Mouse (Mus musculus) lung, adult 2 months (tissue): Measurements from ENCODE around the gene Cpxm1. TPM values are rescaled to one million over a fixed set of nuclear protein-coding genes. Genes with fewer than 3 reads are reported as not detected.
A peak's percentile ranks its signal among the peaks of the same experiment; 100 is the strongest.

ENCODE experiments used
- DNase-seq: peaks from one replicate; pipeline ENCODE4 v3.0.0; 2022
- H3K4me1 ChIP-seq: fragments of 200-500 bp; 2 replicates; pipeline ENCODE4 v1.6.1; 2011; ENCODE audit warnings: low read length; ENCODE audit not compliant: control insufficient read depth, insufficient read depth
- H3K4me3 ChIP-seq: fragments of 200-500 bp; replicated peaks from 2 replicates; pipeline ENCODE3; 2011; ENCODE audit warnings: low read depth, mild to moderate bottlenecking, control low read depth, low read length; ENCODE audit errors: extremely low read depth
- CTCF ChIP-seq: fragments of 200-500 bp; IDR thresholded peaks from 2 replicates; pipeline ENCODE4 v1.5.1; 2011; ENCODE audit warnings: mild to moderate bottlenecking, low read length, control low read depth; ENCODE audit not compliant: insufficient read depth
- POLR2A ChIP-seq: fragments of 200-500 bp; IDR thresholded peaks from 2 replicates; pipeline ENCODE4 v1.6.1; 2011; ENCODE audit warnings: low read depth, mild to moderate bottlenecking, control low read depth, low read length, borderline replicate concordance; ENCODE audit errors: extremely low read depth
- WGBS: fragments of 180-500 bp; shearing (Covaris S2); methylation state at CpG from one replicate; pipeline ENCODE4 v1.1.7; 2018; 5-methylcytosine and 5-hydroxymethylcytosine counted together
- polyA plus RNA-seq: library from polyadenylated mRNA; depleted of rRNA; stranded (reverse); fragments of >200 nt; gene quantifications from 2 replicates; pipeline ENCODE4 v1.2.3, GENCODE M21; 2012

The Cpxm1 gene
- polyA plus RNA-seq, 1 experiment: 20.5 TPM

DNA sequence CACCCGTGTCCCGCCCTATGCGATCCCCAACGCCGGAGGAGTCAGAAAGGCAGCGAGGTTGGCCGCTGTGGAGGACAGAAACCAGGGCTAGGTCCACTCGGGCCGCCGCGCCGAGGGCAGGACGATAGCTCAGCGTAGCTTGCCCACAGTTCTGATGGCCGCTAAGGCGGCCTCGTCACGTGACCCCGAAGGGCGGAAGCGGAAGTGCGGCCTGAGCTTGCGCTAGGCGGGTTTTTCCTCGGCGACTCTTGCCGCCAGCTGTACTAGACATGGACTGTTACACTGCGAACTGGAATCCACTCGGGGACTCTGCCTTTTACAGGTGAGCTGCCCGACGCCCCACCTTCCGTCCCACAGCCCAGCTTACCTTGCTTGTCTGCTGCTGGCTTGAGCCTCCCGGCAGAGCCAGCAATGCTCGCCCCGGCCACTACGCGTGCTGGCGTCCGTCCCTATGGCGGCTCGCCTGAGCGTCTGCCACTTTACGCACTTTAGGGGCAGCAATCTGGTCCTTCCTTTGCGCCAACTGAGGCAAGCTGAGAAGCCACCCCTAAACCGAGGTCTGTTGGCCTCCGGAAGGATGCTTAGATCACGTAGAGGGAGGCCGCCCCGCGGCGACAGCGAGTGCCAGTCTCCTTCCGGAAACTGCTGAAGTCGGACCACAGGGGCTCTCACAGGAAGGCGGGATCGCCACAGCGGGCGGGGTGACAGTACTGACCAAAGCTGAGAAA is 26.9 kb upstream of the Cpxm1 start, which contains the start of the genes Vps16 and Pced1a:
Vps16 (plus strand) TSS at position 214 of the 728 bp plus-strand sequence.
Pced1a (minus strand) TSS at position 576 of the 728 bp plus-strand sequence.
- Histone ChIP-seq H3K4me1 (peaks cover 9% of the 10 kb centered on the region), H3K4me3 (peak within 1 kb of the TSS; percentile 68)
- under 1% methylated on average over 58 of the region's 58 CpGs for WGBS
- TF ChIP-seq POLR2A: peak; percentile 87
- peak; percentile 38 for TF ChIP-seq CTCF
- peak; percentile 95 for DNase-seq

DNA sequence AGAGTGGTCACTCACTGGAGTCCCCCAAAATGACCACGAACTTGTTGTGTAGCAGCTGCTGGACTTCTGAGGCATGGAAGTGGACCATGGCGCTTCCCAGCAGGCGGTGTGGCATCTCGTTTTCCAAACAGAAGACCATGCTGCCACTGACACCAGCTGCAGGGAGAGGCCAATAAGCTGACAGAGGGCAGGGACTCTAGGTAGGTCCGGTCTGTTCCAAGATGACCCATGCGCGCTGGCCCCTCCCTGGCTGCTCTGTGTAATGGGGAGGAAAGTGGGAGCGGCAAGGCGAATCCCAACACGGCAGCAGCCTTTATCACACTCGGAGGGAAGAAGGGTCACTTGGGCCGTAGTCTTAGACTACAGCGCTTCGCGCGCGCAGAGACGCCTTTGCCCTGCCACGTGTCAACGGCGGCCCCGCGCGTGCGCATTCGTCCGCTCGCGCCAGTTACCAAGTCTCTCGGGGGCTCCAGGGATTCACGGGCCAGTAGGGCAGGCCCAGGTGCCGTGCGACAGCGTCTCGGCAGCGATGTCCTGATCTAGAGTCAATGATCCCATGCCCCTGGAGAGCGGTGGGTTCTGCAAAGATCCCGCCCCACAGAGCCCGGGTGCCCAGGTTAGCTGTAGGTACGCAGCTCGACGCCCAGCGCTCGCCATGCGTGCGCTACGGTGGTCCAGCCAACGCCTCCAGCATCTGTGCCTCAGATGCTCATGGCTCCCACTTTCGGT is 26.2 kb upstream of the Cpxm1 start:
- no peak for DNase-seq
- peak overlapping the region; percentile 68 for H3K4me3 ChIP-seq
- 14% methylated on average over 49 of the region's 49 CpGs for WGBS
- peaks cover 9% of the 10 kb centered on the region for H3K4me1 ChIP-seq
- TF ChIP-seq POLR2A: no peak; the same call in 1 of the 2 replicates
- no peak for TF ChIP-seq CTCF

DNA sequence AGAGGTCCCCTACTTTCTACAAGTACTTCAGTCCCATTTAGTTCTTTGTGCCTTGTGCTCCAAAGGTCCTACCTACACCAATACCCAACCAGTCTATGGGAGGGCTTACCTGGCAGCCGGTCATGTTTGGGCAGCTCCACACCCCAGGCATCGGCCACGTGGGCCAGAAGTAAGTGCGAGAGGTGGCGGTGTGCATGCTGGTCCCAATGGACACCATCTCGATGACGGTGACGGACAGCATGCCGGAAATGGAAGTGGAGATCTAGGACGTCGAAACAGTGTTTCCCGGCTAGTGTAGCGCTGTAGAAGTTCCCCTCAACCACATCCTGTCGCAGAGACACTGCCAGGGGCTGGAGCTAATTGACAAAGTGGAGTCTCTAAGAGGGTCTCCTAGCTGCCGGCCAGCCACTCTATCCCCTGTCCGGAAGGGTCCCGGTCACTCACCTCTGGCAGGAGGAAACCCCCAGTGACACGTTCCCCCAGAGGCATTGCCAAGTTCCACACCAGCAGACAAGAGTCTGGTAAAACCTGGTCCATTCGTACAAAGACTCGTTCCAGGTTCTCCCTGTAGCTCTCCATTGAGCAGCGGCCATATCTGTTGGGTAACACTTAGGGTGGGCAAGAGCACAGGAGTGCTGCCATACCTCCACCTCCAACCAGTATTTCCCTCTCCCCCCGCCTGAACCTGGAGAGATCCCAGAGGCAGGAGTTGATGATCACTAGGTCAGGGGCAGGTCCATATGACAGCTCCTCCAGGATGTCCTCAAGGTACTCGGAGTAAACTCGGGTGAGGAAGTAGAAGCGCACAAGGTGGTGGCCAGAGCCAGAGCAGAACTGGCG is 24.6 kb upstream of the Cpxm1 start:
- Histone ChIP-seq H3K4me3 (no peak overlapping the region), H3K4me1 (peaks cover 9% of the 10 kb centered on the region)
- 93% methylated on average over 26 of the region's 26 CpGs for WGBS
- no peak for DNase-seq
- TF ChIP-seq CTCF (no peak), POLR2A (no peak)

DNA sequence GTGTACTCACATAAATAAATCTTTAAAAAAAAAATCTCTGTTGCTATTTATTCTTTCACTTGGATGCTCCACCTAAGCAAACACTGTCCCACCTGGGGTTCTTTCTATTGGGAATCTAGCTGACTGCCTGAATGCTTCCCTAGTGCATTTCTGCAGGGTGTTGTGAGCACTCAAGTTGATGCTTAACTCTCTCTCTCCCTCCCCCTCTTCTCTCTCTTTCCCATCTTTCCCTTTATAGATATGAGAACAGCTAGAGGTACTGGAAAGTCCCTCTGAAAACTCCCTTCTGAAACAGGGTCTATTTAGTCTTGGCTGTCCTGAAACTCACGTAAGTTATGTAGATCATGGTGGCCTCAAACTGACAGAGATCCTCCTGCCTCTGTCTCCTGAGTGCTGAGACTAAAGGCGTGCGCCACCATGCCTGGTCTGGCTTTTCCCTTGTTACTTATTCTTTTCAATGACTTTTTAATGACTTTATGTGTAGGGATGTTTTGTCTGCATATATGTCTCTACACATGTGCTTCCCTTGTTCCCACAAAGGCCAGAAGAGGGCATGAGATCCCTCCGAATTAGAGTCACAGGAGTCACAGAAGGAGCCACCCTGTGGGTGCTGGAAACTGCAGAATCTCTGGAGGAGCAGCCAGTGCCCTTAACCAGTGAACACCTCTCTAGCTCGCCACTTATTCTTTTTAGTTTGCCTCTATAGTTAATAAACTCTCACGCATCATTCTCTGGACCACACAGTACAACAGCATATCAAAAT is 16.9 kb upstream of the Cpxm1 start:
- no peaks in the 10 kb centered on the region for H3K4me1 ChIP-seq
- no peak overlapping the region for H3K4me3 ChIP-seq
- 73% methylated on average over 6 of the region's 6 CpGs for WGBS
- no peak for TF ChIP-seq CTCF
- no peak for TF ChIP-seq POLR2A
- DNase-seq: no peak

DNA sequence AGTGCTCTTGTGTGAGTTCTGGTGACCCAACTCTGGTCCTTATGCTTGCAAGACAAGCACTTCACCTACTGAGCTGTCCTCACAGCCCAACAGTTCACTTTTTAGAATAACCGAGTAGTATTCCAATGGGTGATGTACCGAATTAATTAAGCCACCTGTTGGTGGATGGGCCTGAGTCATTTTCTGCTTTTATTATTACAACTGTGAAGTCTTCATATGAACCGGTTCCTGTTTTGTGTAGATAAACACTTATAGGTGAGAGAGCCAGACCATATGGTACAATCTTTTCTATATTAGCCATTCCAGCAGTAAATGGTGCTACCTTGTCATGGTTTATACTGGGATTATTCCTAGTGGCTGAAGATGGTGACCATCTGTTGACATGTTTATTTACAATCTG is 15.4 kb upstream of the Cpxm1 start:
- DNase-seq: no peak
- Histone ChIP-seq H3K4me3 (no peak overlapping the region), H3K4me1 (no peaks in the 10 kb centered on the region)
- TF ChIP-seq CTCF (no peak), POLR2A (no peak)
- 65% methylated on average over 3 of the region's 3 CpGs for WGBS

DNA sequence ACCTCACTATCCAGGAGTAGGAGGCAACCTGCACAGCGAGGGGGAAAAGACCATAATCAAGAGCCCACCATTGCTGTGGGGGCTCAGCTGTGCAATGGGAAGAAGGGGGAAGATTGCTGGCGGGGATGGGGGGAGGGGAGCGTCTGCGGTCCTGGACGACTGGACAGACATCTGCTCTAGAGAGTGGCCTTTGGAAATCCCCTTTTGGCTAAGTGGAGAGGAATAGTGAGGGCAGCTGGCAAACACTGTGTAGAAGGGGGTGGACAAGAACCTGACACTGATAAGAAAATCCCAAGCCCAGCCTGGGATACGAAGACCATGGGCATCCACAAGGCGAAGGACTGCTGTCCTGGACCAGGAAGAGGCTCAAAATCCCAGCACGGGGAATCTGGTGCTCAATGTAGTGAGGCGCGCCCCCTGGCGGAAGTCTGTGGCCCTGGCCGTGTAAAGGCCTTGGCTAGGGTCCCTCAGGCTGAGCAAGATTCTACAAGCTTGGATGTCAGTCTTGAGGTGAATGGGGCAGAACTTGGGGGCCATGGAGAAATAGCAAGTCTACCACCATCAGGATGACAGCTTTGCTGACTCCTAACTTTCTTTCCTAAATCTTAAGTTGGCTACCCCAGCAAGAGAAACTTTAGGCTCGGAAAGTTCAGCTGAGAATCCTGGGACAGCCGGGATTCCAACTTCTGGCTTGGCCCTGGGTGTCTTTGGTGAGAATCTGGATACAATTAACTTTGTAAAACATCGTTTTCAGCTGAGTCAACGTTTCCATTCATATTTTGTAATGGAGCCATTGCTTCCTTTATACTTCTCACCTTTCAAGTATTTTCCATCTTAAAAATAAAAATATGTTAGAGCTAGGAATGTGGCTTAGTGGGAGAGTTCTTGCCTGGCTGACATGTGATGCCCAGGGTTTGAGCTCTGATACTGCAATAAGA is 14.5 kb upstream of the Cpxm1 start:
- H3K4me1 ChIP-seq: no peaks in the 10 kb centered on the region
- no peak overlapping the region for H3K4me3 ChIP-seq
- 30% methylated on average over 16 of the region's 16 CpGs for WGBS
- DNase-seq: peak; percentile 79
- TF ChIP-seq POLR2A (no peak), CTCF (peak; percentile 78)

DNA sequence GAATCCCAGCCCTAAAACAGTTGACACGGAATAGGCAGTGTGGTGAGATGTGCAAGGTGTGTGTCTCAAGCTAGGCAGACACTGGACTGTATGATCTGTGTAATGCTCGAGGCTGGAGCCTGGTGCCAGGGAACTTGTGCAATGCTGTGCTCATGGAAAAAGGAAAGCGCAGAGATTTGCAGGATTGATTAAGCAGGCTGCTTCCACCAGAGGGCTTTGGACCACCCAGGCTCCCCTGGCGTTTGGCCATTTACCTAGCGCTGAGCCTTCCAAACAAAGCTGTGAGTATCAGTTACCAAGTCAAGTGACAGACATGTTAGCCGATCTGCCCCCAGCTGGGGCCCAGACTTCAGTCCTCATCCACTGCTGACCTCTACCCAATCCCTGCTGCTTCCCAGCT is 10.8 kb upstream of the Cpxm1 start:
- WGBS: 29% methylated on average over 6 of the region's 6 CpGs
- TF ChIP-seq POLR2A (no peak), CTCF (no peak)
- DNase-seq: no peak
- H3K4me3 ChIP-seq: no peak overlapping the region
- no peaks in the 10 kb centered on the region for H3K4me1 ChIP-seq

DNA sequence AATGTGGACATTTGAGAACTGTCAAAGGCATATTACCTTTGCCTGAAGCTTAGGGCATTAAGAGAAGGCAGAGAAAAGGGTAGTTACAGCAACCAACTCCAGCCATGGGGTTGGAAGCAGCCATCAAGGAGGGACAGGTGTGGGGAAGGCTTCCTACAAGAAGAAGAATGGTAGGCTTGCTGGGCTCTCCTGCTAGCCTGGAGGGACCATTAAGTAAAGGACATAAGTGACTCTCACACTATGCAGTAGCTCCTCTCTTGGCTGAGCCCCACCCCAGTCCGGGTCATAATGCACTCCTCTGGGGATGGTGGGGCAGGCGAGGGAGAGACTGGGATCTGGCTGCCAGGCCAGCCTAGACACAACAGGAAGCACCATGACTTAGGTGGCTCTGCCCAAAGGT is 8.8 kb upstream of the Cpxm1 start, which contains the start of gene Tmem239:
Tmem239 (plus strand) TSS at position 301 of the 400 bp plus-strand sequence.
- H3K4me1 ChIP-seq: no peaks in the 10 kb centered on the region
- DNase-seq: no peak
- no peak within 1 kb of the TSS for H3K4me3 ChIP-seq
- TF ChIP-seq CTCF: no peak
- no peak for TF ChIP-seq POLR2A
- 82% methylated on average over 2 of the region's 2 CpGs for WGBS
